Mouse (Mus musculus): ENCODE data around the gene Parp3. TPM values are rescaled to one million over a fixed set of nuclear protein-coding genes. Genes with fewer than 3 reads are reported as not detected.
"Not testable (repeated sequence)": the region's sequence is repeated elsewhere in the genome, so short reads cannot be mapped to it uniquely, and the experiment has no call there.

The Parp3 gene
- 37.4 and 38.7 TPM in 2 replicates for total RNA-seq (2021)
- long read RNA-seq, transcript Parp3-203 (11 exons, 2,495 nt), result major isoform, 6 of 57 reads
- long read RNA-seq, partial matches to known transcripts, result 14 of 57 reads
- long read RNA-seq, other reads (novel, unspliced or antisense), result 31 of 57 reads

GRCm38 (mm10) chr9:106476924-106477484 is at the start of gene Parp3:
TSS of gene Parp3 (minus strand) at chr9:106476949.
- DNase-seq, result peak; percentile 97

- no peak for DNase-seq
Observed at GRCm38 (mm10) chr9:106519909-106520308, 43.2 kb upstream of the Parp3 start.

GRCm38 (mm10) chr9:106519433-106519832 is 42.7 kb upstream of the Parp3 start:
- no peak for DNase-seq

- no peak for DNase-seq
Observed at GRCm38 (mm10) chr9:106514273-106514672, 37.5 kb upstream of the Parp3 start, which contains the start of gene Iqcf5. TSS of gene Iqcf5 (plus strand) at chr9:106514573.

- no peak for DNase-seq
Observed at GRCm38 (mm10) chr9:106513566-106513965, 36.8 kb upstream of the Parp3 start.

GRCm38 (mm10) chr9:106512729-106513450 is 36.1 kb upstream of the Parp3 start:
- DNase-seq, result no peak

- no peak for DNase-seq
Observed at GRCm38 (mm10) chr9:106509356-106509755, 32.6 kb upstream of the Parp3 start.

GRCm38 (mm10) chr9:106504246-106504645 is 27.5 kb upstream of the Parp3 start:
- no peak for DNase-seq

GRCm38 (mm10) chr9:106501846-106502245 is 25.1 kb upstream of the Parp3 start:
- DNase-seq, result no peak

- DNase-seq, result no peak
Observed at GRCm38 (mm10) chr9:106499667-106500066, 22.9 kb upstream of the Parp3 start, which contains the start of gene Iqcf1. TSS of gene Iqcf1 (plus strand) at chr9:106499967.

GRCm38 (mm10) chr9:106487602-106488001 is 10.9 kb upstream of the Parp3 start:
- not testable (repeated sequence) for DNase-seq

GRCm38 (mm10) chr9:106485076-106485475 is 8.3 kb upstream of the Parp3 start:
- no peak for DNase-seq

- DNase-seq, result no peak
Observed at GRCm38 (mm10) chr9:106483606-106484005, 6.9 kb upstream of the Parp3 start.

GRCm38 (mm10) chr9:106483136-106483535 is 6.4 kb upstream of the Parp3 start:
- no peak for DNase-seq

GRCm38 (mm10) chr9:106482578-106483115 is 5.9 kb upstream of the Parp3 start:
- no peak for DNase-seq

- no peak for DNase-seq
Observed at GRCm38 (mm10) chr9:106481676-106482075, 4.9 kb upstream of the Parp3 start.

GRCm38 (mm10) chr9:106481075-106481474 is 4.3 kb upstream of the Parp3 start:
- no peak for DNase-seq

GRCm38 (mm10) chr9:106480541-106480940 is 3.8 kb upstream of the Parp3 start:
- DNase-seq, result no peak

- no peak for DNase-seq
Observed at GRCm38 (mm10) chr9:106478101-106478500, 1.4 kb upstream of the Parp3 start.

GRCm38 (mm10) chr9:106477649-106478048 is 900 bp upstream of the Parp3 start:
- DNase-seq, result no peak

- DNase-seq, result peak; percentile 60
Observed at GRCm38 (mm10) chr9:106476002-106476923, 486 bp downstream of the Parp3 start.

GRCm38 (mm10) chr9:106475663-106476001 is 1.1 kb downstream of the Parp3 start, which contains the start of gene Rrp9:
TSS of gene Rrp9 (plus strand) at chr9:106475963.
- no peak for DNase-seq

Measured in adrenal gland, postnatal 25 days (tissue).